Mouse (Mus musculus) brain, embryonic 14.5 days (tissue): ENCODE measurements around the gene Sass6.

Experiments
- CTCF ChIP-seq: fragments of 200-500 bp; IDR thresholded peaks from 2 replicates; pipeline ENCODE4 v1.5.1; 2012; ENCODE audit warnings: inconsistent platforms, mild to moderate bottlenecking, moderate library complexity, borderline replicate concordance; ENCODE audit not compliant: insufficient read depth, insufficient read length; ENCODE audit errors: extremely low read depth
- POLR2A ChIP-seq: fragments of 200-500 bp; IDR thresholded peaks from 2 replicates; pipeline ENCODE4 v1.6.1; 2012; ENCODE audit warnings: mild to moderate bottlenecking, inconsistent platforms, borderline replicate concordance; ENCODE audit not compliant: poor library complexity, insufficient read depth, insufficient read length, severe bottlenecking; ENCODE audit errors: extremely low read depth

GRCm38 (mm10) chr3:116634091-116634490 is 39.3 kb downstream of the Sass6 start:
- TF ChIP-seq CTCF (no peak), POLR2A (no peak)
